In the genomic region with DNA sequence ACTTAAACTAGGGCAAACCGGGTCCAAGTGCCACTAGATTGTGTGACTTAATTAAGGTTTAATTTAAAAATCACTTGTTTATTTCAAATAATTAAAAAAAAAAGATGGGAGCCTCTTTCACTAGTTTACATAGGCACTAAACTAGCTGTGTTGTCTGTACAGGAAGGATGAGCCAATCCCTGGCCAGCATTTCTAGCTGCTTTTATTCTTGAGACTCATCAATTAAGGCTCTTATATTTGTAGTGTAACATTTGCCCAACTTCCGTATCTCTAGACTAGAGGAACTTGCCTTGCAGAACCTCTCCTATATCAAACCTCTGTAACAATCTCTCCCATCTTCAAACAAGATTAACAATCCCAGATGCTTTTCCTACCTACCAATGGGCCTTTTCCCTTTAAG, we compare ENCODE assay signal across 25 mouse cellular contexts. TPM values are rescaled to one million over a fixed set of nuclear protein-coding genes. Genes with fewer than 3 reads are reported as not detected.
DNase-seq lines count a peak whose midpoint lies in the region; ATAC-seq and TF ChIP-seq lines count a peak whose summit lies in the region.
"Had no signal": no experiment of that assay in that cellular context is flagged by ENCODE, and none has a peak within 500 bp of the region (broad histone marks: within the 10 kb centered on the region; RNA-seq: fewer than 3 reads in every experiment).

No protein-coding gene starts in this region.

- TF ChIP-seq EP300 in liver, postnatal 0 days (IDR thresholded peaks at IDR 0.05; ENCODE audit: low read depth): no peak

- H3K27ac ChIP-seq in liver, postnatal 0 days (ENCODE audit: low read depth): 0 out of 2 replicates have a peak overlapping the region, but pooled peaks have one; percentile 0
- H3K27ac ChIP-seq in liver, embryonic 11.5 days (ENCODE audit: low read depth, low read length): no peak overlapping the region
- no peak overlapping the region for H3K27ac ChIP-seq in forebrain, embryonic 14.5 days (ENCODE audit: low read depth, low read length)
- no peak overlapping the region for H3K27ac ChIP-seq in midbrain, embryonic 12.5 days (replicated peaks)
- H3K27ac ChIP-seq: gastrocnemius, adult 2 months; limb, embryonic 10.5 days had no signal

- no peaks in the 10 kb centered on the region for H3K36me3 ChIP-seq in liver, postnatal 0 days (replicated peaks; ENCODE audit: insufficient read depth, low read length)
- H3K36me3 ChIP-seq in liver, embryonic 11.5 days (ENCODE audit: control insufficient read depth, insufficient read depth, low read length): no peaks in the 10 kb centered on the region
- H3K36me3 ChIP-seq in forebrain, embryonic 14.5 days (ENCODE audit: control insufficient read depth, insufficient read depth, low read length): no peaks in the 10 kb centered on the region
- no peaks in the 10 kb centered on the region for H3K36me3 ChIP-seq in midbrain, embryonic 12.5 days
- H3K36me3 ChIP-seq: G1E; hindbrain, embryonic 10.5 days; limb, embryonic 10.5 days had no signal

- H3K4me3 ChIP-seq in liver, postnatal 0 days (ENCODE audit: low read depth, low read length): no peak overlapping the region
- no peak overlapping the region for H3K4me3 ChIP-seq in liver, embryonic 11.5 days (ENCODE audit: low read depth, low read length)
- H3K4me3 ChIP-seq in forebrain, embryonic 14.5 days (ENCODE audit: low read depth, low read length): no peak overlapping the region
- H3K4me3 ChIP-seq in midbrain, embryonic 12.5 days: no peak overlapping the region
- H3K4me3 ChIP-seq: gastrocnemius, adult 2 months; hindbrain, embryonic 10.5 days; limb, embryonic 10.5 days; megakaryocyte, embryonic 14.5 days had no signal

- no peaks in the 10 kb centered on the region for H3K9me3 ChIP-seq in liver, postnatal 0 days (ENCODE audit: low read length)
- H3K9me3 ChIP-seq in liver, embryonic 11.5 days (ENCODE audit: control insufficient read depth, low read length): no peaks in the 10 kb centered on the region
- H3K9me3 ChIP-seq in forebrain, embryonic 14.5 days (replicated peaks; ENCODE audit: control insufficient read depth, low read length): no peaks in the 10 kb centered on the region
- H3K9me3 ChIP-seq in midbrain, embryonic 12.5 days: no peaks in the 10 kb centered on the region
- H3K9me3 ChIP-seq: G1E; hindbrain, embryonic 10.5 days; limb, embryonic 10.5 days; megakaryocyte, embryonic 14.5 days had no signal

- no peak overlapping the region for H3K4me2 ChIP-seq in liver, postnatal 0 days (ENCODE audit: low read depth, low read length)
- H3K4me2 ChIP-seq in liver, embryonic 11.5 days: no peak overlapping the region
- H3K4me2 ChIP-seq in forebrain, embryonic 14.5 days (ENCODE audit: low read length): peak overlapping the region; percentile 24; the same call in 1 of the 2 replicates
- no peak overlapping the region for H3K4me2 ChIP-seq in midbrain, embryonic 12.5 days (replicated peaks)

- 56% methylated on average over 2 of the region's 2 CpGs for WGBS in liver, postnatal 0 days (ENCODE audit: insufficient replicate concordance)
- 62% methylated on average over 2 of the region's 2 CpGs for WGBS in liver, embryonic 11.5 days
- 49% methylated on average over 2 of the region's 2 CpGs for WGBS in forebrain, embryonic 14.5 days
- WGBS in midbrain, embryonic 12.5 days: 55% methylated on average over 2 of the region's 2 CpGs

- ATAC-seq in liver, postnatal 0 days: no peak
- ATAC-seq in liver, embryonic 11.5 days (replicated peaks; ENCODE audit: low FRiP score): no peak
- no peak; the same call in 1 of the 2 replicates for ATAC-seq in forebrain, embryonic 14.5 days
- 0 out of 2 replicates have a peak, but pooled peaks have one; percentile 16 for ATAC-seq in midbrain, embryonic 12.5 days (ENCODE audit: low FRiP score, low read depth)
- ATAC-seq: inflammation-experienced regulatory T-cells, adult 6 months; Patski had no signal

- no peak for TF ChIP-seq CTCF in liver, postnatal 0 days (IDR thresholded peaks at IDR 0.05; ENCODE audit: low read depth)

- no peaks in the 10 kb centered on the region for H3K4me1 ChIP-seq in liver, postnatal 0 days (ENCODE audit: insufficient read depth)
- H3K4me1 ChIP-seq in liver, embryonic 11.5 days (replicated peaks; ENCODE audit: control insufficient read depth, insufficient read depth, low read length): no peaks in the 10 kb centered on the region
- H3K4me1 ChIP-seq in forebrain, embryonic 14.5 days (ENCODE audit: control insufficient read depth, insufficient read depth, low read length): peaks cover 6% of the 10 kb centered on the region; the same call in 1 of the 2 replicates
- peaks cover 12% of the 10 kb centered on the region for H3K4me1 ChIP-seq in midbrain, embryonic 12.5 days
- H3K4me1 ChIP-seq: megakaryocyte, embryonic 14.5 days had no signal

- intact Hi-C loops in heart, postnatal 10 days (cut with DNase I): no loop called here

- H3K27me3 ChIP-seq in liver, postnatal 0 days (ENCODE audit: insufficient read depth, low read length): no peaks in the 10 kb centered on the region
- no peaks in the 10 kb centered on the region for H3K27me3 ChIP-seq in liver, embryonic 11.5 days (replicated peaks; ENCODE audit: control insufficient read depth, insufficient read depth, low read length)
- H3K27me3 ChIP-seq in forebrain, embryonic 14.5 days (replicated peaks; ENCODE audit: control insufficient read depth, insufficient read depth, low read length): no peaks in the 10 kb centered on the region
- 0 out of 2 replicates have a peak, but pooled peaks cover 10% of the 10 kb centered on the region for H3K27me3 ChIP-seq in midbrain, embryonic 12.5 days
- H3K27me3 ChIP-seq: megakaryocyte, embryonic 14.5 days had no signal

- DNase-seq in heart, adult 11 months: peak; percentile 69
- no peak for DNase-seq in heart, postnatal 10 days
- no peak for DNase-seq in liver, postnatal 0 days
- DNase-seq in liver, embryonic 11.5 days (ENCODE audit: low spot score): no peak
- DNase-seq in forebrain, embryonic 14.5 days (ENCODE audit: low spot score): no peak
- no peak for DNase-seq in cerebellum, adult 18-20 months
- DNase-seq in testis, postnatal 14 days (ENCODE audit: low spot score): no peak
- DNase-seq: adrenal gland, adult 2 months; cerebellum, adult 11 months; cerebellum, postnatal 10 days; gastrocnemius, adult 2 months; kidney, adult 18-20 months; kidney, postnatal 4 days; layer of hippocampus, adult 9-11 months; liver; thymus, adult 2 months had no signal

- no peak overlapping the region for H3K9ac ChIP-seq in liver, postnatal 0 days (replicated peaks)
- no peak overlapping the region for H3K9ac ChIP-seq in liver, embryonic 11.5 days (ENCODE audit: low read depth, low read length)
- no peak overlapping the region for H3K9ac ChIP-seq in forebrain, embryonic 14.5 days (ENCODE audit: low read length)
- no peak overlapping the region for H3K9ac ChIP-seq in midbrain, embryonic 12.5 days (replicated peaks)

RNA-seq across cellular contexts. Expression of gene Tnr, which starts 47.3 kb away (rescaled TPM):
- under 1 TPM; 0.48 to 0.99 TPM for total RNA-seq in heart, postnatal 10 days (2021)
- polyA plus RNA-seq in liver, postnatal 0 days (2015; fragmentation: Nextera tagmentation; extraction: Ambion mirVana): not detected in 2 replicates
- polyA plus RNA-seq in liver, embryonic 11.5 days (2014; fragmentation: Nextera tagmentation; extraction: Ambion mirVana): 0.13 and 0.58 TPM in 2 replicates
- 2.6 and 3.9 TPM in 2 replicates for polyA plus RNA-seq in forebrain, embryonic 14.5 days (2014; fragmentation: Nextera tagmentation; extraction: Ambion mirVana)
- 0.50 and 0.55 TPM in 2 replicates for polyA plus RNA-seq in midbrain, embryonic 12.5 days (2016; fragmentation: Nextera tagmentation; extraction: Ambion mirVana)
- total RNA-seq: CH12.LX; gastrocnemius, adult 2 months had no signal
- polyA plus RNA-seq: G1E; kidney, embryonic 16.5 days; limb, embryonic 10.5 days had no signal
